Comparison of ENCODE assay signal across 7 mouse cellular contexts in genomic region chr11:120378611-120379540, GRCm38 (mm10). TPM values are rescaled to one million over a fixed set of nuclear protein-coding genes. Genes with fewer than 3 reads are reported as not detected.
DNase-seq lines count a peak whose midpoint lies in the region; ATAC-seq and TF ChIP-seq lines count a peak whose summit lies in the region.

Gene Faap100 (minus strand): TSS chr11:120378764.

- peak within 1 kb of the TSS; percentile 48 for H3K9ac ChIP-seq in intestine, postnatal 0 days (ENCODE audit: low read depth, low read length)
- H3K9ac ChIP-seq in midbrain, embryonic 12.5 days (replicated peaks), result peak within 1 kb of the TSS; percentile 84

- peak; percentile 89 for ATAC-seq in intestine, postnatal 0 days
- ATAC-seq in midbrain, embryonic 12.5 days (ENCODE audit: low FRiP score, low read depth), result peak; percentile 90

- H3K36me3 ChIP-seq in embryonic facial prominence, embryonic 10.5 days (replicated peaks), result peaks cover 77% of the 10 kb centered on the region
- H3K36me3 ChIP-seq in intestine, postnatal 0 days (ENCODE audit: control insufficient read depth, insufficient read depth), result peaks cover 70% of the 10 kb centered on the region
- peaks cover 72% of the 10 kb centered on the region for H3K36me3 ChIP-seq in midbrain, embryonic 12.5 days
- H3K36me3 ChIP-seq in small intestine, adult 2 months (ENCODE audit: control insufficient read depth, insufficient read depth, low read length), result peaks cover 39% of the 10 kb centered on the region

- DNase-seq in adrenal gland, postnatal 10 days, result peak; percentile 94
- peak; percentile 92 for DNase-seq in embryonic facial prominence, embryonic 10.5 days (ENCODE audit: low spot score)
- DNase-seq in gonadal fat pad, adult 2 months (ENCODE audit: low read depth), result peak; percentile 49
- DNase-seq in left cerebral cortex, postnatal 4 days, result peak; percentile 91

- H3K4me2 ChIP-seq in intestine, postnatal 0 days (replicated peaks; ENCODE audit: low read depth), result peak within 1 kb of the TSS; percentile 95
- H3K4me2 ChIP-seq in midbrain, embryonic 12.5 days (replicated peaks), result peak within 1 kb of the TSS; percentile 98

- peak; percentile 84 for TF ChIP-seq CTCF in intestine, postnatal 0 days (IDR thresholded peaks at IDR 0.05; ENCODE audit: low read depth)
- peak; percentile 73 for TF ChIP-seq CTCF in small intestine, adult 2 months (IDR thresholded peaks at IDR 0.05; ENCODE audit: extremely low read depth, insufficient read length, insufficient replicate concordance, low read depth, low read length)

- H3K4me1 ChIP-seq in embryonic facial prominence, embryonic 10.5 days, result peaks cover 28% of the 10 kb centered on the region
- H3K4me1 ChIP-seq in intestine, postnatal 0 days (replicated peaks; ENCODE audit: control insufficient read depth, insufficient read depth, low read length), result 0 out of 2 replicates have a peak, but pooled peaks cover 3% of the 10 kb centered on the region
- peaks cover 25% of the 10 kb centered on the region for H3K4me1 ChIP-seq in midbrain, embryonic 12.5 days
- H3K4me1 ChIP-seq in small intestine, adult 2 months (ENCODE audit: control insufficient read depth, insufficient read depth, insufficient read length, low read length), result peaks cover 8% of the 10 kb centered on the region

- H3K27me3 ChIP-seq in embryonic facial prominence, embryonic 10.5 days (replicated peaks; ENCODE audit: low read depth, poor library complexity, severe bottlenecking), result no peaks in the 10 kb centered on the region
- H3K27me3 ChIP-seq in intestine, postnatal 0 days (replicated peaks; ENCODE audit: control insufficient read depth, insufficient read depth, low read length), result no peaks in the 10 kb centered on the region
- no peaks in the 10 kb centered on the region for H3K27me3 ChIP-seq in midbrain, embryonic 12.5 days
- no peaks in the 10 kb centered on the region for H3K27me3 ChIP-seq in small intestine, adult 2 months (ENCODE audit: control insufficient read depth, insufficient read depth, low read length)

- intact Hi-C loops in left cerebral cortex, postnatal 4 days (cut with DNase I), result no loop called here

- peak within 1 kb of the TSS; percentile 77 for H3K27ac ChIP-seq in embryonic facial prominence, embryonic 10.5 days (replicated peaks)
- H3K27ac ChIP-seq in intestine, postnatal 0 days (ENCODE audit: low read depth, low read length), result no peak within 1 kb of the TSS
- peak within 1 kb of the TSS; percentile 72 for H3K27ac ChIP-seq in midbrain, embryonic 12.5 days (replicated peaks)
- no peak within 1 kb of the TSS for H3K27ac ChIP-seq in small intestine, adult 2 months (ENCODE audit: insufficient read depth, low read depth, low read length)

- 9% methylated on average over 54 of the region's 54 CpGs for WGBS in embryonic facial prominence, embryonic 10.5 days
- 8% methylated on average over 53 of the region's 54 CpGs for WGBS in intestine, postnatal 0 days
- WGBS in midbrain, embryonic 12.5 days, result 9% methylated on average over 54 of the region's 54 CpGs
- 8% methylated on average over 54 of the region's 54 CpGs for WGBS in small intestine, adult 2 months

- peak within 1 kb of the TSS; percentile 95 for H3K4me3 ChIP-seq in embryonic facial prominence, embryonic 10.5 days
- H3K4me3 ChIP-seq in intestine, postnatal 0 days (ENCODE audit: low read depth, low read length), result peak within 1 kb of the TSS; percentile 71
- H3K4me3 ChIP-seq in midbrain, embryonic 12.5 days, result peak within 1 kb of the TSS; percentile 74
- peak within 1 kb of the TSS; percentile 72 for H3K4me3 ChIP-seq in small intestine, adult 2 months (ENCODE audit: low read depth, low read length)

- no peaks in the 10 kb centered on the region for H3K9me3 ChIP-seq in embryonic facial prominence, embryonic 10.5 days
- no peaks in the 10 kb centered on the region for H3K9me3 ChIP-seq in intestine, postnatal 0 days (ENCODE audit: control insufficient read depth)
- no peaks in the 10 kb centered on the region for H3K9me3 ChIP-seq in midbrain, embryonic 12.5 days

- TF ChIP-seq POLR2A in small intestine, adult 2 months (IDR thresholded peaks at IDR 0.05; ENCODE audit: low read depth, low read length), result peak; percentile 68

RNA-seq across cellular contexts. Expression of gene Faap100, which starts in this region (rescaled TPM):
- total RNA-seq in adrenal gland, postnatal 10 days (2021), result 10 to 100 TPM; 19.5 to 26.4 TPM
- polyA plus RNA-seq in embryonic facial prominence, embryonic 10.5 days (2016; fragmentation: Nextera tagmentation; extraction: Ambion mirVana), result 38.3 and 39.0 TPM in 2 replicates
- polyA plus RNA-seq in gonadal fat pad, adult 2 months (2012; rRNA removed), result 28.5 and 29.6 TPM in 2 replicates
- 9.7 and 11.7 TPM in 2 replicates for polyA plus RNA-seq in intestine, postnatal 0 days (2015; fragmentation: Nextera tagmentation; extraction: Ambion mirVana)
- total RNA-seq in left cerebral cortex, postnatal 4 days (2021), result 100 to 1,000 TPM in 1 of 2 experiments, 10 to 100 TPM in 1; 94.5 to 100 TPM
- 51.3 and 55.4 TPM in 2 replicates for polyA plus RNA-seq in midbrain, embryonic 12.5 days (2016; fragmentation: Nextera tagmentation; extraction: Ambion mirVana)
- polyA plus RNA-seq in small intestine, adult 2 months (2012; rRNA removed), result 32.0 and 49.2 TPM in 2 replicates

Comparison
In these comparisons a context has a peak if more than half of its experiments do, and no peak if none do; other contexts are left out.
1. H3K27ac ChIP-seq: peak in embryonic facial prominence, embryonic 10.5 days (single experiment) and midbrain, embryonic 12.5 days (single experiment); none in intestine, postnatal 0 days (single experiment) and small intestine, adult 2 months (single experiment).
2. Peak in every context shown above with its lines, with median percentiles within 50 percentile points of each other: DNase-seq and H3K4me3 ChIP-seq.